Mouse (Mus musculus): Measurements from ENCODE around the gene Selenbp1. TPM values are rescaled to one million over a fixed set of nuclear protein-coding genes. Genes with fewer than 3 reads are reported as not detected.

Gene Selenbp1
- total RNA-seq, 2 experiments from 2014 or later = 9.9 to 10.5 TPM

- DNase-seq (ENCODE audit: low spot score in 2 of 2) = no peak
Measured at GRCm38 (mm10) chr3:94973620-94974019, 40.8 kb downstream of the Selenbp1 start.

- no peak for DNase-seq (ENCODE audit: low spot score in 2 of 2)
Measured at GRCm38 (mm10) chr3:94974026-94974527, 41.2 kb downstream of the Selenbp1 start.

- DNase-seq (ENCODE audit: low spot score in 2 of 2) = peak; percentile 71 to 75
Measured at GRCm38 (mm10) chr3:94974528-94975422, 41.9 kb downstream of the Selenbp1 start, which contains the start of gene Pi4kb. Gene Pi4kb, plus strand, starts transcription at chr3:94974731.

- DNase-seq (ENCODE audit: low spot score in 2 of 2) = no peak
Measured at GRCm38 (mm10) chr3:94984312-94984711, 51.5 kb downstream of the Selenbp1 start.

GRCm38 (mm10) chr3:94985513-94985912, 52.7 kb downstream of the Selenbp1 start:
- DNase-seq (ENCODE audit: low spot score in 2 of 2) = no peak

- peak; percentile 29 to 39 for DNase-seq (ENCODE audit: low spot score in 2 of 2)
Measured at GRCm38 (mm10) chr3:94987578-94987977, 54.7 kb downstream of the Selenbp1 start.

- no peak for DNase-seq (ENCODE audit: low spot score in 2 of 2)
Measured at GRCm38 (mm10) chr3:94989159-94989761, 56.4 kb downstream of the Selenbp1 start.

Other genes with a start within 250 kb of the Selenbp1 start
- 1 to 10 TPM; 1.6 to 3.1 TPM for gene Selenbp2, start 239.5 kb upstream of the Selenbp1 start, total RNA-seq (2021)
- 1 to 10 TPM; 3.2 to 3.6 TPM for gene Cgn, start 146.6 kb upstream of the Selenbp1 start, total RNA-seq (2021)
- gene Pogz, start 95.5 kb upstream of the Selenbp1 start, total RNA-seq (2021) = 10 to 100 TPM; 53.4 to 54.2 TPM
- 100 to 1,000 TPM; 281 to 296 TPM for gene Psmb4, start 46.1 kb upstream of the Selenbp1 start, total RNA-seq (2021)
- 10 to 100 TPM; 23.1 to 24.5 TPM for gene Rfx5, start 21.0 kb downstream of the Selenbp1 start, total RNA-seq (2021)
- gene Pi4kb, start 41.7 kb downstream of the Selenbp1 start, total RNA-seq (2021) = 10 to 100 TPM; 60.9 to 62.2 TPM
- gene Zfp687, start 82.4 kb downstream of the Selenbp1 start, total RNA-seq (2021) = 10 to 100 TPM; 23.1 to 24.6 TPM
- gene Psmd4, start 109.6 kb downstream of the Selenbp1 start, total RNA-seq (2021) = 100 to 1,000 TPM; 165 to 171 TPM
- gene Pip5k1a, start 173.9 kb downstream of the Selenbp1 start, total RNA-seq (2021) = 10 to 100 TPM; 53.1 to 61.1 TPM
- gene Vps72, start 178.0 kb downstream of the Selenbp1 start, total RNA-seq (2021) = 10 to 100 TPM; 41.7 to 44.4 TPM
- gene Tmod4, start 191.4 kb downstream of the Selenbp1 start, total RNA-seq (2021) = under 1 TPM in 1 of 2 experiments, not detected in 1; 0.73 TPM
- 10 to 100 TPM; 45.3 to 47.6 TPM for gene Scnm1, start 201.0 kb downstream of the Selenbp1 start, total RNA-seq (2021)
- 10 to 100 TPM; 15.8 to 17.1 TPM for gene Lysmd1, start 201.0 kb downstream of the Selenbp1 start, total RNA-seq (2021)
- gene Tnfaip8l2, start 209.3 kb downstream of the Selenbp1 start, total RNA-seq (2021) = 1 to 10 TPM; 1.5 to 1.6 TPM
- gene Sema6c, start 227.4 kb downstream of the Selenbp1 start, total RNA-seq (2021) = 10 to 100 TPM; 24.4 to 27.0 TPM

All from left cerebral cortex, adult 18-20 months (tissue).